Mouse (Mus musculus): ENCODE data around the gene Xrcc4. TPM values are rescaled to one million over a fixed set of nuclear protein-coding genes. Genes with fewer than 3 reads are reported as not detected.

Gene Xrcc4
- polyA plus RNA-seq, 1 experiment from 2014 or later = 15.6 TPM

DNA sequence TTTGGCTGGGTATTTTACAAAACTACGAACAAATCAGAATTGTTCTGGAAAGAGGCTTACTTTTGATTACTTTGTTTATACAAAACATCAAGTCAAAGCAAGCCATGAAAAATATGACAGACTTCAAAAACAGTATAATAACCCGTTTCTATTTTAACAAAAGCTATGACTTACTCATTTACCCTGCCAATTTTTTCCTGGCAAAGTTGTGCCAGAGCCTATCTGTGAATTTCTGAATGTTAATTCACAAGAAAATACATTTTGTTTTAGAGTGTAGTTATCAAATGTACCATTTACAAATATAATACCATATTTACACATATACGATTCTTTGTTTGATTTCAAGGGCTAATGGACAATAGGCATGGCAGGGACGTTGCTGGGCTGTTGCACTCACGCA lies 175.1 kb downstream of the Xrcc4 start:
- H3K9me3 ChIP-seq (ENCODE audit: control insufficient read depth, low read length) = no peaks in the 10 kb centered on the region
- DNase-seq (no peak), ATAC-seq (ENCODE audit: low FRiP score, low TSS enrichment) (no peak)

DNA sequence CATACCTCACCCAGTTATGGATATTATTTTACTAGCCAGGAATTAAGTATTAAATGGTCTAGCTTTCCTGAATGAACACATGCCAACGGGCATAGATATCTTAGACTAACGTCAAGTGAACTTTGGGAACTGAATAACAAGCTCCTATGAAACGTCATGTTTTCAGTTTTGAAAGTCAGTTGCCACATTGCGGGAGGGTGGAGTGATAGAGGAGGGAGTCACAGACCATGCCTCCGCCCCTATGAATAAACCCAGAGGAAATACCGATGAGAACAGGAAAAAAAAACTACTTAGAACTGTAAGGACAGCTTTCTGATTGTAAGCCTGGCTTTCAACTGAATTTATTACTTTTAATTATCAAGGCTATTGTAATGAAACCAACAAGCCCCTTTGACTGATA lies 175.5 kb downstream of the Xrcc4 start:
- H3K27me3 ChIP-seq (ENCODE audit: control insufficient read depth, insufficient read depth, low read length) = no peaks in the 10 kb centered on the region
- H3K36me3 ChIP-seq (ENCODE audit: control insufficient read depth, insufficient read depth, low read length) = no peaks in the 10 kb centered on the region
- no peaks in the 10 kb centered on the region for H3K9me3 ChIP-seq (ENCODE audit: control insufficient read depth, low read length)
- DNase-seq (no peak), ATAC-seq (ENCODE audit: low FRiP score, low TSS enrichment) (no peak)
- H3K4me1 ChIP-seq (ENCODE audit: control insufficient read depth, insufficient read depth, low read length) = no peaks in the 10 kb centered on the region
- no peak overlapping the region for H3K9ac ChIP-seq (replicated peaks; ENCODE audit: low read length)
- H3K4me2 ChIP-seq (ENCODE audit: low read length) = no peak overlapping the region
- H3K4me3 ChIP-seq (replicated peaks; ENCODE audit: low read depth, low read length) = no peak overlapping the region
- 94% methylated on average over 6 of the region's 6 CpGs for whole genome bisulfite sequencing
- H3K27ac ChIP-seq (replicated peaks; ENCODE audit: low read depth, low read length) = no peak overlapping the region

More for the DNA sequence above, 175.1 kb downstream of the Xrcc4 start:
- no peak overlapping the region for H3K4me2 ChIP-seq (ENCODE audit: low read length)
- H3K9ac ChIP-seq (replicated peaks; ENCODE audit: low read length) = no peak overlapping the region
- 90% methylated on average over 5 of the region's 5 CpGs for WGBS
- no peaks in the 10 kb centered on the region for H3K36me3 ChIP-seq (ENCODE audit: control insufficient read depth, insufficient read depth, low read length)
- H3K27ac ChIP-seq (replicated peaks; ENCODE audit: low read depth, low read length) = no peak overlapping the region
- H3K4me3 ChIP-seq (replicated peaks; ENCODE audit: low read depth, low read length) = no peak overlapping the region
- H3K4me1 ChIP-seq (ENCODE audit: control insufficient read depth, insufficient read depth, low read length) = no peaks in the 10 kb centered on the region
- H3K27me3 ChIP-seq (ENCODE audit: control insufficient read depth, insufficient read depth, low read length) = no peaks in the 10 kb centered on the region

DNA sequence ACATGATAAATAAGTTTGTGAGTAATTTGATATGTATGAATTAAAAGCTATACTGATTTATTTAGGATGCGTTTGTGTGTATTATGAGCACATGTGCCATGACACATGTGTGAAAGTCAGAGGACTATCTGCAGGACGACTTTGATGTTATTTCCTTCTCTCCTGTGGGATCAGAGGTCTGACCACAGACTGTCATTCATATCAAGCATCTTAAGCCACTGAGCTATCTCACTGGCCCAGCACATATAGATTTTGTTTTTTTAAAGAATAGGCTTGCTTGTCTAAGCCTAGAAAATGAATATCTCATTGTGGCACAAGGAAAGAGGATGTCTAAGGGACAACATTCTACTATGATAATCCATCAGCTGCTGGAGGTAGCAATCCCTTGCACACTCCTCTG lies 183.3 kb downstream of the Xrcc4 start:
- no peak overlapping the region for H3K4me3 ChIP-seq (replicated peaks; ENCODE audit: low read depth, low read length)
- H3K9ac ChIP-seq (replicated peaks; ENCODE audit: low read length) = no peak overlapping the region
- H3K27me3 ChIP-seq (ENCODE audit: control insufficient read depth, insufficient read depth, low read length) = no peaks in the 10 kb centered on the region
- no peak overlapping the region for H3K27ac ChIP-seq (replicated peaks; ENCODE audit: low read depth, low read length)
- no peaks in the 10 kb centered on the region for H3K36me3 ChIP-seq (ENCODE audit: control insufficient read depth, insufficient read depth, low read length)
- H3K4me2 ChIP-seq (ENCODE audit: low read length) = no peak overlapping the region
- H3K9me3 ChIP-seq (ENCODE audit: control insufficient read depth, low read length) = no peaks in the 10 kb centered on the region
- DNase-seq = no peak
- WGBS = 72% methylated on average over 2 of the region's 2 CpGs
- H3K4me1 ChIP-seq (ENCODE audit: control insufficient read depth, insufficient read depth, low read length) = no peaks in the 10 kb centered on the region
- ATAC-seq (ENCODE audit: low FRiP score, low TSS enrichment) = no peak

DNA sequence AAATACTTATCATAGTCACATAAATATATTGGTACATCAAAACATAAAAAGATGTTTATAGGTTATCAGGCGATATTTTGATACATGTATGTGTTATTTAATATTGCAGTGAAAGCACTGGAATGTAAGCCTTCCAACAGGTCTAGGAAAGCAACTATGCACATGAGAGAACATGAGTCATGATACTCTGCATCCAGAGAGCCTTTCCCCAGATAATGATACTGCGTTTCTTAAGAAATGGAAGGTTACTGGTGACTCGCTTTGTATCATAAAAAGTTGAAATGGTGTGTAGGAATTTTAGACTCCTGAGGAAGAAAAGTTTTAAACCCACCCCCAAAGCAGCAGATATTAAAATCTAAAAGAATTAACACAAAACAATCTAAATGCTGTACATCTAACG lies 190.3 kb downstream of the Xrcc4 start:
- Histone ChIP-seq H3K9me3 (ENCODE audit: control insufficient read depth, low read length) (no peaks in the 10 kb centered on the region), H3K27me3 (ENCODE audit: control insufficient read depth, insufficient read depth, low read length) (no peaks in the 10 kb centered on the region), H3K9ac (replicated peaks; ENCODE audit: low read length) (no peak overlapping the region), H3K4me1 (ENCODE audit: control insufficient read depth, insufficient read depth, low read length) (no peaks in the 10 kb centered on the region), H3K4me2 (ENCODE audit: low read length) (no peak overlapping the region), H3K36me3 (ENCODE audit: control insufficient read depth, insufficient read depth, low read length) (no peaks in the 10 kb centered on the region), H3K4me3 (replicated peaks; ENCODE audit: low read depth, low read length) (no peak overlapping the region), H3K27ac (replicated peaks; ENCODE audit: low read depth, low read length) (no peak overlapping the region)
- DNase-seq (no peak), ATAC-seq (ENCODE audit: low FRiP score, low TSS enrichment) (no peak)
- WGBS = 94% methylated on average over 4 of the region's 4 CpGs

DNA sequence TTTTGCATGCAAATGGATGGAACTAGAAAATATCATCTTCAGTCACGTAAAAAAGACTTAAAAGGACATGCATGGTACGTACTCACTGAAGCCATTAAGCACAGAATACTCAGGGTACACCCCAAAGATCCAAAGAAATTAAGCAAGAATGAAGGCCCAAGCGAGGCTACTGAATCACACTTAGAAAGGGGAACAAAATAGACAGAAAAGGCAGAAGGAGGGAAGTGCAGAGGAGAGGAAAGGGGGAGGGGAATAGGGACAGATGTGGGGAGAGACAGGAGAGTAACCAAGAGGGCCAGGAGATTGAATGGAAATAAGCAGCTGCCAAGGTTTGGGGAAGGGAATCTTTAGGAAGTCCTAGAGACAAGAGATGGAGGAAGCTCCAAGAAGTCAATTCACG lies 197.3 kb downstream of the Xrcc4 start:
- Histone ChIP-seq H3K9ac (replicated peaks; ENCODE audit: low read length) (no peak overlapping the region), H3K36me3 (ENCODE audit: control insufficient read depth, insufficient read depth, low read length) (no peaks in the 10 kb centered on the region), H3K4me3 (replicated peaks; ENCODE audit: low read depth, low read length) (no peak overlapping the region), H3K4me2 (ENCODE audit: low read length) (no peak overlapping the region), H3K4me1 (ENCODE audit: control insufficient read depth, insufficient read depth, low read length) (no peaks in the 10 kb centered on the region), H3K27me3 (ENCODE audit: control insufficient read depth, insufficient read depth, low read length) (no peaks in the 10 kb centered on the region), H3K27ac (replicated peaks; ENCODE audit: low read depth, low read length) (no peak overlapping the region), H3K9me3 (ENCODE audit: control insufficient read depth, low read length) (no peaks in the 10 kb centered on the region)
- no peak for ATAC-seq (ENCODE audit: low FRiP score, low TSS enrichment)
- 91% methylated on average over 4 of the region's 4 CpGs for WGBS
- no peak for DNase-seq

DNA sequence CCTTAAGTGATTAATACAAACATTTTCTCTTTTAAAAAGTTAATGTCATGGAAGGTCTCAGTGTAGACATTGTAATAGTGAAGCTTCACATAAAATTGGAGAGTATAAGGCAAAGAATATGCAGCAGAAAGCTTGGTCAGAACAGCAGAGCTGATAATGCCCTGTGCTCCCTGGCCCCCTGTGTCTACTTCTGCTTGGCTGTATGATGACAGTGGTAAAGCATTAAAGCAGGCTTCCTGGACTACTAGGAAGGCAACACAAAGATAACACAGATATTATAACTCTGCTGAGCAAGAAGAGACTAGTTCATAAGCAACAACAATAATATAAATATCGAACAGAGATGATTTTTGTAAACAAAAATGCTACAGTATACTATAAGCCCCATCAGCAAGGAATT lies 199.2 kb downstream of the Xrcc4 start:
- Histone ChIP-seq H3K9ac (replicated peaks; ENCODE audit: low read length) (no peak overlapping the region), H3K4me2 (ENCODE audit: low read length) (no peak overlapping the region), H3K27ac (replicated peaks; ENCODE audit: low read depth, low read length) (no peak overlapping the region), H3K27me3 (ENCODE audit: control insufficient read depth, insufficient read depth, low read length) (no peaks in the 10 kb centered on the region), H3K4me1 (ENCODE audit: control insufficient read depth, insufficient read depth, low read length) (no peaks in the 10 kb centered on the region), H3K36me3 (ENCODE audit: control insufficient read depth, insufficient read depth, low read length) (no peaks in the 10 kb centered on the region), H3K4me3 (replicated peaks; ENCODE audit: low read depth, low read length) (no peak overlapping the region), H3K9me3 (ENCODE audit: control insufficient read depth, low read length) (no peaks in the 10 kb centered on the region)
- ATAC-seq (ENCODE audit: low FRiP score, low TSS enrichment) (no peak), DNase-seq (no peak)
- WGBS = 98% methylated on average over 1 of the region's 1 CpGs

DNA sequence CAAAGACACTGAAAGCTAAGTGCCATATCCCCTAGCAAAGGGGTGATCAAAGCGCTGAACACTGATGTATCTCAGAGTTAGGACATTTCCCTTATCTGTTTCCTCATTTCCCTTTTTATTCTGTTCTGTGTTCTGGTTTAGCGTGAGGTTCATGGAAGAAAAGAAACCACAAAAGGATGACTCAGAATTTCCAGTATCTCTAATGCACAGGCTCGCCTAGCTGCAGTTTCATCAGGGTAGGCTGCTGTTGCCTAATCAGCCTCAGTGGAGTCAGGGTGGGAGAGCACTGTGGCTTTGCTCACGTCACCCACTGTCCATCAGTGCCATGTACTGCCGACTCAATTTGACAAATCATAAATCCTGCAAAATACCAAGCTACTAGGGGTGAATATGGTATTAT lies 200.3 kb downstream of the Xrcc4 start:
- no peak overlapping the region for H3K4me2 ChIP-seq (ENCODE audit: low read length)
- no peaks in the 10 kb centered on the region for H3K9me3 ChIP-seq (ENCODE audit: control insufficient read depth, low read length)
- no peak overlapping the region for H3K27ac ChIP-seq (replicated peaks; ENCODE audit: low read depth, low read length)
- H3K36me3 ChIP-seq (ENCODE audit: control insufficient read depth, insufficient read depth, low read length) = no peaks in the 10 kb centered on the region
- DNase-seq = peak; percentile 11
- ATAC-seq (ENCODE audit: low FRiP score, low TSS enrichment) = no peak
- H3K4me1 ChIP-seq (ENCODE audit: control insufficient read depth, insufficient read depth, low read length) = no peaks in the 10 kb centered on the region
- no peaks in the 10 kb centered on the region for H3K27me3 ChIP-seq (ENCODE audit: control insufficient read depth, insufficient read depth, low read length)
- no peak overlapping the region for H3K4me3 ChIP-seq (replicated peaks; ENCODE audit: low read depth, low read length)
- 65% methylated on average over 5 of the region's 5 CpGs for WGBS
- no peak overlapping the region for H3K9ac ChIP-seq (replicated peaks; ENCODE audit: low read length)

DNA sequence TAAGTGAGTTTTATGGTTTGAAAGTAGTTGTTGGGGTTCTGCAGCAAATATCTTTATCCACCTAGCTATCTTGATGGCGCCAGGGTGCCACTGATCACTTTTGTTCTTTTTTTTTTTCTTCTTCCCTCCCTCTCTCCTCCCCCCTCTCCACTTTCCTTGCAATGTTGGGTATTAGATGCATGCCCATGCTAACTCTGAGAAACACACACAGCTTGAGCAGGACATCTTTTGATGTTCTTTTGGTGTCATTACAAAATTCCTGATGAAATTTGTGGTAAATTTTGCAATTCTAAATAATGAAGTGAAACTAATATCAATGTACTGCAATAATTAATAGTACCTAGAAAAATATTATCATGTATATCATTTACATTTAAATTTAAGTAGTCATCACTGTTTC lies 205.9 kb downstream of the Xrcc4 start:
- Histone ChIP-seq H3K4me2 (ENCODE audit: low read length) (no peak overlapping the region), H3K27ac (replicated peaks; ENCODE audit: low read depth, low read length) (no peak overlapping the region), H3K36me3 (ENCODE audit: control insufficient read depth, insufficient read depth, low read length) (no peaks in the 10 kb centered on the region), H3K9me3 (ENCODE audit: control insufficient read depth, low read length) (no peaks in the 10 kb centered on the region), H3K27me3 (ENCODE audit: control insufficient read depth, insufficient read depth, low read length) (no peaks in the 10 kb centered on the region), H3K4me3 (replicated peaks; ENCODE audit: low read depth, low read length) (no peak overlapping the region), H3K9ac (replicated peaks; ENCODE audit: low read length) (no peak overlapping the region), H3K4me1 (ENCODE audit: control insufficient read depth, insufficient read depth, low read length) (peaks cover 8% of the 10 kb centered on the region; the same call in 1 of the 2 replicates)
- WGBS = 82% methylated on average over 1 of the region's 1 CpGs
- ATAC-seq (ENCODE audit: low FRiP score, low TSS enrichment) (no peak), DNase-seq (no peak)

DNA sequence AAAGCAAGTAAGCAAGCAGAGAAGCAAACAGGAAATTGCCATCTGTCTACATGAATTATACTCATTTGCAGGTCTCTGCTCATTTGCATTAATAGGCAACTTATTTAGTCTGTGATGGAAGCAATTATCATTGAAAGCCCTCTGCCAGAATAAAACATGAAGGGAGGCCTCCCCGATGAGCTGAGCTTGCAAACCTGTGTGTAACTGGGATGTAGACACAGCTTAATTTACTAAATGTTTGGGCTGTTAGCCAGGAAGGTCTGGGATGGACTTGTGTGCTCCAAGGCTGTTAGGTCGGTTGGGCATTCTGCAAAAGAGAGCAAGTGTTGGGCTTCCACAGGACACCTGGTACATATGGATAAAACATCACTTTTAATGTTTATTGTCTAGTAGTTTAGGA lies 208.1 kb downstream of the Xrcc4 start:
- ATAC-seq (ENCODE audit: low FRiP score, low TSS enrichment) = no peak
- H3K36me3 ChIP-seq (ENCODE audit: control insufficient read depth, insufficient read depth, low read length) = no peaks in the 10 kb centered on the region
- 49% methylated on average over 2 of the region's 2 CpGs for WGBS

More for the DNA sequence above, 208.1 kb downstream of the Xrcc4 start:
- Histone ChIP-seq H3K27me3 (ENCODE audit: control insufficient read depth, insufficient read depth, low read length) (no peaks in the 10 kb centered on the region), H3K4me2 (ENCODE audit: low read length) (no peak overlapping the region), H3K4me1 (ENCODE audit: control insufficient read depth, insufficient read depth, low read length) (peaks cover 13% of the 10 kb centered on the region; the same call in 1 of the 2 replicates), H3K9me3 (ENCODE audit: control insufficient read depth, low read length) (no peaks in the 10 kb centered on the region), H3K4me3 (replicated peaks; ENCODE audit: low read depth, low read length) (no peak overlapping the region), H3K9ac (replicated peaks; ENCODE audit: low read length) (no peak overlapping the region), H3K27ac (replicated peaks; ENCODE audit: low read depth, low read length) (no peak overlapping the region)
- peak; percentile 53 for DNase-seq

All from midbrain, embryonic 14.5 days (tissue).